ENCODE assay signal across 8 mouse cellular contexts in genomic region chr2:30061215-30062166, GRCm38 (mm10). TPM values are rescaled to one million over a fixed set of nuclear protein-coding genes. Genes with fewer than 3 reads are reported as not detected.
DNase-seq lines count a peak whose midpoint lies in the region; ATAC-seq and TF ChIP-seq lines count a peak whose summit lies in the region.

No protein-coding gene starts in this region.

- H3K36me3 ChIP-seq in intestine, postnatal 0 days (ENCODE audit: control insufficient read depth, insufficient read depth): no peaks in the 10 kb centered on the region
- no peaks in the 10 kb centered on the region for H3K36me3 ChIP-seq in lung, embryonic 14.5 days (ENCODE audit: insufficient read depth)
- H3K36me3 ChIP-seq in neural tube, embryonic 15.5 days: no peaks in the 10 kb centered on the region

- peak; percentile 35; the same call in 1 of the 2 replicates for TF ChIP-seq POLR2A in bone marrow, adult 2 months (IDR thresholded peaks at IDR 0.05; ENCODE audit: borderline replicate concordance, control insufficient read depth, low read depth, low read length)

- peak overlapping the region; percentile 88 for H3K4me2 ChIP-seq in intestine, postnatal 0 days (replicated peaks; ENCODE audit: low read depth)
- H3K4me2 ChIP-seq in lung, embryonic 14.5 days: peak overlapping the region; percentile 74
- H3K4me2 ChIP-seq in neural tube, embryonic 15.5 days: peak overlapping the region; percentile 96

- H3K27ac ChIP-seq in gastrocnemius, adult 2 months: peak overlapping the region; percentile 94
- H3K27ac ChIP-seq in bone marrow, adult 2 months (ENCODE audit: control insufficient read depth, insufficient read depth, low read depth, low read length, poor library complexity): peak overlapping the region; percentile 53; the same call in 1 of the 2 replicates
- peak overlapping the region; percentile 90 for H3K27ac ChIP-seq in intestine, postnatal 0 days (ENCODE audit: low read depth, low read length)
- H3K27ac ChIP-seq in lung, embryonic 14.5 days (ENCODE audit: low read depth): peak overlapping the region; percentile 97
- H3K27ac ChIP-seq in neural tube, embryonic 15.5 days (replicated peaks): peak overlapping the region; percentile 69

- peak; percentile 40 for DNase-seq in gastrocnemius, adult 2 months
- no peak for DNase-seq in gastrocnemius, adult 8-10 months (ENCODE audit: low spot score in 2 of 2)
- DNase-seq in gastrocnemius, postnatal 25 days: peak; percentile 22
- DNase-seq in lung, embryonic 14.5 days: peak; percentile 85
- peak; percentile 19 to 38 for DNase-seq in urinary bladder, postnatal 36 days (ENCODE audit: low spot score in 2 of 2)

- ATAC-seq in intestine, postnatal 0 days: no peak
- ATAC-seq in lung, embryonic 14.5 days (ENCODE audit: insufficient read depth): peak; percentile 28
- ATAC-seq in neural tube, embryonic 15.5 days (ENCODE audit: low FRiP score): no peak

- H3K4me3 ChIP-seq in gastrocnemius, adult 2 months: peak overlapping the region; percentile 86
- peak overlapping the region; percentile 67 for H3K4me3 ChIP-seq in bone marrow, adult 2 months (replicated peaks; ENCODE audit: control insufficient read depth, low read depth, low read length)
- peak overlapping the region; percentile 52 for H3K4me3 ChIP-seq in intestine, postnatal 0 days (ENCODE audit: low read depth, low read length)
- peak overlapping the region; percentile 69 for H3K4me3 ChIP-seq in lung, embryonic 14.5 days (ENCODE audit: low read depth, low read length)
- peak overlapping the region; percentile 45 for H3K4me3 ChIP-seq in neural tube, embryonic 15.5 days (replicated peaks)

- no peak for TF ChIP-seq CTCF in gastrocnemius, adult 2 months (IDR thresholded peaks at IDR 0.05)
- TF ChIP-seq CTCF in bone marrow, adult 2 months (IDR thresholded peaks at IDR 0.05; ENCODE audit: control insufficient read depth, insufficient read depth, low read length): no peak
- TF ChIP-seq CTCF in intestine, postnatal 0 days (IDR thresholded peaks at IDR 0.05; ENCODE audit: low read depth): no peak
- no peak for TF ChIP-seq CTCF in lung, embryonic 14.5 days (IDR thresholded peaks at IDR 0.05; ENCODE audit: low read depth)

- peak overlapping the region; percentile 64 for H3K9ac ChIP-seq in intestine, postnatal 0 days (ENCODE audit: low read depth, low read length)
- peak overlapping the region; percentile 79 for H3K9ac ChIP-seq in lung, embryonic 14.5 days
- peak overlapping the region; percentile 48 for H3K9ac ChIP-seq in neural tube, embryonic 15.5 days (replicated peaks)

- H3K9me3 ChIP-seq in intestine, postnatal 0 days (ENCODE audit: control insufficient read depth): no peaks in the 10 kb centered on the region
- H3K9me3 ChIP-seq in lung, embryonic 14.5 days (ENCODE audit: low read depth, low read length): no peaks in the 10 kb centered on the region
- no peaks in the 10 kb centered on the region for H3K9me3 ChIP-seq in neural tube, embryonic 15.5 days (replicated peaks)

- 8% methylated on average over 37 of the region's 37 CpGs for WGBS in bone marrow, adult 2 months
- 6% methylated on average over 36 of the region's 37 CpGs for WGBS in intestine, postnatal 0 days
- 7% methylated on average over 37 of the region's 37 CpGs for WGBS in lung, embryonic 14.5 days
- WGBS in neural tube, embryonic 15.5 days: 9% methylated on average over 36 of the region's 37 CpGs

- intact Hi-C loops in gastrocnemius, adult 2 months (cut with DNase I): loop anchor here (2.0 kb wide), 1 partner anchor 13 kb away; the partner anchor contains the start of gene Wdr34

- H3K4me1 ChIP-seq in bone marrow, adult 2 months (ENCODE audit: control insufficient read depth, insufficient read depth, low read length): peaks cover 3% of the 10 kb centered on the region; the same call in 1 of the 2 replicates
- H3K4me1 ChIP-seq in intestine, postnatal 0 days (replicated peaks; ENCODE audit: control insufficient read depth, insufficient read depth, low read length): 0 out of 2 replicates have a peak, but pooled peaks cover 10% of the 10 kb centered on the region
- H3K4me1 ChIP-seq in lung, embryonic 14.5 days (ENCODE audit: insufficient read depth): peaks cover 12% of the 10 kb centered on the region; the same call in 1 of the 2 replicates
- H3K4me1 ChIP-seq in neural tube, embryonic 15.5 days: peaks cover 35% of the 10 kb centered on the region

- no peaks in the 10 kb centered on the region for H3K27me3 ChIP-seq in intestine, postnatal 0 days (replicated peaks; ENCODE audit: control insufficient read depth, insufficient read depth, low read length)
- no peaks in the 10 kb centered on the region for H3K27me3 ChIP-seq in lung, embryonic 14.5 days (ENCODE audit: insufficient read depth, low read length)
- no peaks in the 10 kb centered on the region for H3K27me3 ChIP-seq in neural tube, embryonic 15.5 days (replicated peaks)

RNA-seq across cellular contexts. Expression of gene Set, which starts 4.3 kb away (rescaled TPM):
- 100 to 1,000 TPM in 1 of 2 experiments, 10 to 100 TPM in 1; 93.8 to 110 TPM for total RNA-seq in gastrocnemius, adult 2 months (2021)
- total RNA-seq in gastrocnemius, adult 8-10 months (2022): 100 to 1,000 TPM; 106 to 121 (median 118) TPM
- 140 and 230 TPM in 2 replicates for polyA plus RNA-seq in bone marrow, adult 2 months (2011; ENCODE audit: insufficient read depth, insufficient read length, low replicate concordance, missing spikeins)
- 10 to 100 TPM; 75.4 to 85.1 TPM for total RNA-seq in gastrocnemius, postnatal 25 days (2021)
- polyA plus RNA-seq in intestine, postnatal 0 days (2015; fragmentation: Nextera tagmentation; extraction: Ambion mirVana): 174 and 180 TPM in 2 replicates
- polyA plus RNA-seq in lung, embryonic 14.5 days (2014; fragmentation: Nextera tagmentation; extraction: Ambion mirVana): 564 and 591 TPM in 2 replicates
- polyA plus RNA-seq in neural tube, embryonic 15.5 days (2015; fragmentation: Nextera tagmentation; extraction: Ambion mirVana): 285 and 330 TPM in 2 replicates

RNA-seq across cellular contexts. Expression of gene Wdr34, which starts 12.8 kb away (rescaled TPM):
- total RNA-seq in gastrocnemius, adult 2 months (2021): 1 to 10 TPM; 4.4 to 5.0 TPM
- 1 to 10 TPM; 3.9 to 5.6 (median 4.3) TPM for total RNA-seq in gastrocnemius, adult 8-10 months (2022)
- polyA plus RNA-seq in bone marrow, adult 2 months (2011; ENCODE audit: insufficient read depth, insufficient read length, low replicate concordance, missing spikeins): 3.6 and 5.7 TPM in 2 replicates
- total RNA-seq in gastrocnemius, postnatal 25 days (2021): 1 to 10 TPM; 3.3 to 3.4 TPM
- 4.9 and 5.9 TPM in 2 replicates for polyA plus RNA-seq in intestine, postnatal 0 days (2015; fragmentation: Nextera tagmentation; extraction: Ambion mirVana)
- polyA plus RNA-seq in lung, embryonic 14.5 days (2014; fragmentation: Nextera tagmentation; extraction: Ambion mirVana): 27.7 and 28.5 TPM in 2 replicates
- 63.0 and 72.9 TPM in 2 replicates for polyA plus RNA-seq in neural tube, embryonic 15.5 days (2015; fragmentation: Nextera tagmentation; extraction: Ambion mirVana)

RNA-seq across cellular contexts. Expression of gene Pkn3, which starts 16.0 kb away (rescaled TPM):
- 1 to 10 TPM; 3.6 to 4.1 TPM for total RNA-seq in gastrocnemius, adult 2 months (2021)
- 1 to 10 TPM; 2.1 to 3.2 (median 2.7) TPM for total RNA-seq in gastrocnemius, adult 8-10 months (2022)
- 5.0 and 8.1 TPM in 2 replicates for polyA plus RNA-seq in bone marrow, adult 2 months (2011; ENCODE audit: insufficient read depth, insufficient read length, low replicate concordance, missing spikeins)
- total RNA-seq in gastrocnemius, postnatal 25 days (2021): 1 to 10 TPM; 3.8 to 5.4 TPM
- polyA plus RNA-seq in intestine, postnatal 0 days (2015; fragmentation: Nextera tagmentation; extraction: Ambion mirVana): 2.8 and 3.4 TPM in 2 replicates
- polyA plus RNA-seq in lung, embryonic 14.5 days (2014; fragmentation: Nextera tagmentation; extraction: Ambion mirVana): 9.5 and 11.7 TPM in 2 replicates
- polyA plus RNA-seq in neural tube, embryonic 15.5 days (2015; fragmentation: Nextera tagmentation; extraction: Ambion mirVana): 2.0 and 3.1 TPM in 2 replicates

RNA-seq across cellular contexts. Expression of gene Zdhhc12, which starts 32.0 kb away (rescaled TPM):
- total RNA-seq in gastrocnemius, adult 2 months (2021): 1 to 10 TPM; 2.0 to 3.5 TPM
- 1 to 10 TPM; 3.1 to 3.9 (median 3.4) TPM for total RNA-seq in gastrocnemius, adult 8-10 months (2022)
- 7.0 and 17.4 TPM in 2 replicates for polyA plus RNA-seq in bone marrow, adult 2 months (2011; ENCODE audit: insufficient read depth, insufficient read length, low replicate concordance, missing spikeins)
- 1 to 10 TPM; 2.4 to 3.1 TPM for total RNA-seq in gastrocnemius, postnatal 25 days (2021)
- polyA plus RNA-seq in intestine, postnatal 0 days (2015; fragmentation: Nextera tagmentation; extraction: Ambion mirVana): 90.9 and 91.3 TPM in 2 replicates
- polyA plus RNA-seq in lung, embryonic 14.5 days (2014; fragmentation: Nextera tagmentation; extraction: Ambion mirVana): 28.5 and 31.5 TPM in 2 replicates
- polyA plus RNA-seq in neural tube, embryonic 15.5 days (2015; fragmentation: Nextera tagmentation; extraction: Ambion mirVana): 31.6 and 33.6 TPM in 2 replicates

Comparison
In these comparisons a context has a peak if more than half of its experiments do, and no peak if none do; other contexts are left out.
1. DNase-seq: peak in gastrocnemius, adult 2 months (single experiment), gastrocnemius, postnatal 25 days (single experiment), lung, embryonic 14.5 days (single experiment) and urinary bladder, postnatal 36 days (2 of 2); none in gastrocnemius, adult 8-10 months (0 of 2).
2. Peak in every context shown above with its lines, with median percentiles within 50 percentile points of each other: H3K27ac ChIP-seq, H3K4me3 ChIP-seq, H3K4me2 ChIP-seq and H3K9ac ChIP-seq.